In the genomic region with DNA sequence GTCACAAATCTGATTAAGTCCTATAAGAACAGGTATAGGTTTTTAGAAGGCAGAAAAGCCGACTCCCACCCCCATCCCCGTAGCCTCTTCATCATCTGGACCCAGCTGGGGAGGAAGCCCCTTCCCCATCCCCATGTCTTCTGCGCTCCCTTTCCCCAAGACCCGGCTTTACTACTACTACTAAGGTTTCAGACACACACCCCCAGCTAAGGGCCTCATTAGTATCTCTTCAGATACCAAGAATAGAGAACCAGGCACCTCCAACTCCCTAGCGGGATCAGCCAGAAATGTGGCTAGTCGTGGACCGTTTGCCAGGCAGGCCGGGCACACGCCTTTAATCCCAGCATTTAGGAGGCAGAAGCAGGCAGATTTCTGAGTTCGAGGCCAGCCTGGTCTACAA, we compare ENCODE assay signal across 9 mouse cellular contexts. TPM values are rescaled to one million over a fixed set of nuclear protein-coding genes. Genes with fewer than 3 reads are reported as not detected.
DNase-seq lines count a peak whose midpoint lies in the region; ATAC-seq and TF ChIP-seq lines count a peak whose summit lies in the region.
"Had no signal": no experiment of that assay in that cellular context is flagged by ENCODE, and none has a peak within 500 bp of the region (broad histone marks: within the 10 kb centered on the region; RNA-seq: fewer than 3 reads in every experiment).

No protein-coding gene starts in this region.

- TF ChIP-seq CTCF in ES-Bruce4 (IDR thresholded peaks at IDR 0.05; ENCODE audit: low read depth, low read length), result no peak

- peak; percentile 30 for DNase-seq in embryo, embryonic 10.5 days (ENCODE audit: low spot score)
- DNase-seq in embryo, embryonic 10 days (ENCODE audit: low spot score), result no peak
- DNase-seq in kidney, adult 9 months, result no peak
- DNase-seq in limb, embryonic 10.5 days (ENCODE audit: low spot score), result no peak

- no peak overlapping the region for H3K4me3 ChIP-seq in kidney, embryonic 15.5 days (replicated peaks)
- no peak overlapping the region for H3K4me3 ChIP-seq in ES-Bruce4 (ENCODE audit: low read depth, low read length)
- no peak overlapping the region for H3K4me3 ChIP-seq in limb, embryonic 10.5 days

- H3K9ac ChIP-seq in kidney, embryonic 15.5 days, result no peak overlapping the region
- no peak overlapping the region; the same call in 1 of the 2 replicates for H3K9ac ChIP-seq in ES-Bruce4 (ENCODE audit: low read depth, poor library complexity, severe bottlenecking)
- H3K9ac ChIP-seq: hindbrain, embryonic 15.5 days had no signal

- no peaks in the 10 kb centered on the region for H3K36me3 ChIP-seq in kidney, embryonic 15.5 days
- no peaks in the 10 kb centered on the region for H3K36me3 ChIP-seq in ES-Bruce4 (ENCODE audit: control insufficient read depth, insufficient read depth, low read length, poor library complexity, severe bottlenecking)
- H3K36me3 ChIP-seq in limb, embryonic 10.5 days, result no peaks in the 10 kb centered on the region
- H3K36me3 ChIP-seq: hindbrain, embryonic 15.5 days had no signal

- H3K9me3 ChIP-seq in kidney, embryonic 15.5 days (replicated peaks), result no peaks in the 10 kb centered on the region
- H3K9me3 ChIP-seq in ES-Bruce4 (replicated peaks; ENCODE audit: control insufficient read depth, insufficient read depth, low read length, poor library complexity, severe bottlenecking), result no peaks in the 10 kb centered on the region
- H3K9me3 ChIP-seq in limb, embryonic 10.5 days (replicated peaks), result no peaks in the 10 kb centered on the region
- H3K9me3 ChIP-seq: hindbrain, embryonic 15.5 days had no signal

- peaks cover 88% of the 10 kb centered on the region for H3K4me1 ChIP-seq in kidney, embryonic 15.5 days
- H3K4me1 ChIP-seq in ES-Bruce4 (ENCODE audit: control insufficient read depth, insufficient read depth, low read length), result peaks cover 3% of the 10 kb centered on the region
- H3K4me1 ChIP-seq in limb, embryonic 10.5 days, result peaks cover 87% of the 10 kb centered on the region

- no peak for ATAC-seq in kidney, embryonic 15.5 days (replicated peaks; ENCODE audit: low FRiP score)
- no peak for ATAC-seq in CD4-positive, CD25-positive, alpha-beta regulatory T cell, adult 4 months
- no peak for ATAC-seq in megakaryocyte progenitor cell, adult 5-6 weeks (replicated peaks; ENCODE audit: poor library complexity)

- peaks cover 7% of the 10 kb centered on the region; the same call in 1 of the 2 replicates for H3K27me3 ChIP-seq in kidney, embryonic 15.5 days
- no peaks in the 10 kb centered on the region for H3K27me3 ChIP-seq in ES-Bruce4 (ENCODE audit: control insufficient read depth, insufficient read depth, low read length, poor library complexity, severe bottlenecking)
- H3K27me3 ChIP-seq in limb, embryonic 10.5 days (ENCODE audit: low read depth, poor library complexity, severe bottlenecking), result peaks cover 11% of the 10 kb centered on the region

- no peak for TF ChIP-seq POLR2A in ES-Bruce4 (IDR thresholded peaks at IDR 0.05; ENCODE audit: insufficient read depth, low read length)

- H3K4me2 ChIP-seq in kidney, embryonic 15.5 days, result peak overlapping the region; percentile 57; the same call in 1 of the 2 replicates

- peak overlapping the region; percentile 91 for H3K27ac ChIP-seq in kidney, embryonic 15.5 days
- H3K27ac ChIP-seq in ES-Bruce4 (ENCODE audit: insufficient read depth, low read length), result 0 out of 2 replicates have a peak overlapping the region, but pooled peaks have one; percentile 23
- H3K27ac ChIP-seq in limb, embryonic 10.5 days, result peak overlapping the region; percentile 74; the same call in 1 of the 2 replicates
- H3K27ac ChIP-seq: hindbrain, embryonic 15.5 days had no signal

- TF ChIP-seq EP300 in ES-Bruce4 (IDR thresholded peaks at IDR 0.05; ENCODE audit: insufficient read depth, low read depth, low read length), result no peak

- 36% methylated on average over 10 of the region's 10 CpGs for WGBS in kidney, embryonic 15.5 days
- 45% methylated on average over 10 of the region's 10 CpGs for WGBS in limb, embryonic 10.5 days

RNA-seq across cellular contexts. Expression of gene Tle6, which starts 0.8 kb away (rescaled TPM):
- polyA plus RNA-seq in kidney, embryonic 15.5 days (2015; fragmentation: Nextera tagmentation; extraction: Ambion mirVana), result 15.6 and 16.8 TPM in 2 replicates
- polyA plus RNA-seq in ES-Bruce4 (2011; ENCODE audit: insufficient read depth, insufficient read length, low read depth, missing spikeins), result 15.0 and 18.5 TPM in 2 replicates
- polyA plus RNA-seq in limb, embryonic 10.5 days (2016; fragmentation: Nextera tagmentation; extraction: Ambion mirVana), result 12.6 and 15.5 TPM in 2 replicates
- polyA plus RNA-seq in CD4-positive, CD25-positive, alpha-beta regulatory T cell, adult 4 months (2017; shearing (Covaris generic)), result 1 to 10 TPM in 1 of 2 experiments, not detected in 1; 2.8 TPM
- total RNA-seq in megakaryocyte progenitor cell, adult 5-6 weeks (2015), result 15.4 and 18.4 TPM in 2 replicates
- 3.5 and 13.3 TPM in 2 replicates for total RNA-seq in megakaryocyte progenitor cell, adult 5-6 weeks (2017)

RNA-seq across cellular contexts. Expression of gene BC025920, which starts 6.0 kb away (rescaled TPM):
- 0.62 and 0.84 TPM in 2 replicates for polyA plus RNA-seq in kidney, embryonic 15.5 days (2015; fragmentation: Nextera tagmentation; extraction: Ambion mirVana)
- polyA plus RNA-seq in ES-Bruce4 (2011; ENCODE audit: insufficient read depth, insufficient read length, low read depth, missing spikeins), result 3.2 and 3.9 TPM in 2 replicates
- 1.4 TPM in 2 replicates for polyA plus RNA-seq in limb, embryonic 10.5 days (2016; fragmentation: Nextera tagmentation; extraction: Ambion mirVana)
- polyA plus RNA-seq in CD4-positive, CD25-positive, alpha-beta regulatory T cell, adult 4 months (2017; shearing (Covaris generic)), result 1 to 10 TPM; 3.6 to 3.8 TPM
- 1.2 and 3.1 TPM in 2 replicates for total RNA-seq in megakaryocyte progenitor cell, adult 5-6 weeks (2015)
- total RNA-seq in megakaryocyte progenitor cell, adult 5-6 weeks (2017), result 1.2 and 2.2 TPM in 2 replicates

RNA-seq across cellular contexts. Expression of gene Tle2, which starts 25.7 kb away (rescaled TPM):
- 39.3 and 45.6 TPM in 2 replicates for polyA plus RNA-seq in kidney, embryonic 15.5 days (2015; fragmentation: Nextera tagmentation; extraction: Ambion mirVana)
- polyA plus RNA-seq in ES-Bruce4 (2011; ENCODE audit: insufficient read depth, insufficient read length, low read depth, missing spikeins), result 3.1 and 3.8 TPM in 2 replicates
- polyA plus RNA-seq in limb, embryonic 10.5 days (2016; fragmentation: Nextera tagmentation; extraction: Ambion mirVana), result 17.1 and 28.2 TPM in 2 replicates
- polyA plus RNA-seq in CD4-positive, CD25-positive, alpha-beta regulatory T cell, adult 4 months (2017; shearing (Covaris generic)), result under 1 TPM in 1 of 2 experiments, not detected in 1; 0.78 TPM
- 0.95 and 1.5 TPM in 2 replicates for total RNA-seq in megakaryocyte progenitor cell, adult 5-6 weeks (2015)
- total RNA-seq in megakaryocyte progenitor cell, adult 5-6 weeks (2017), result 0.08 and 3.5 TPM in 2 replicates

RNA-seq across cellular contexts. Expression of gene Sirt6, which starts 27.5 kb away (rescaled TPM):
- 40.0 and 42.8 TPM in 2 replicates for polyA plus RNA-seq in kidney, embryonic 15.5 days (2015; fragmentation: Nextera tagmentation; extraction: Ambion mirVana)
- polyA plus RNA-seq in ES-Bruce4 (2011; ENCODE audit: insufficient read depth, insufficient read length, low read depth, missing spikeins), result 15.0 and 16.6 TPM in 2 replicates
- polyA plus RNA-seq in limb, embryonic 10.5 days (2016; fragmentation: Nextera tagmentation; extraction: Ambion mirVana), result 53.3 and 58.5 TPM in 2 replicates
- 10 to 100 TPM; 24.1 to 26.8 TPM for polyA plus RNA-seq in CD4-positive, CD25-positive, alpha-beta regulatory T cell, adult 4 months (2017; shearing (Covaris generic))
- 8.3 and 9.5 TPM in 2 replicates for total RNA-seq in megakaryocyte progenitor cell, adult 5-6 weeks (2015)
- total RNA-seq in megakaryocyte progenitor cell, adult 5-6 weeks (2017), result 4.1 and 5.3 TPM in 2 replicates

RNA-seq across cellular contexts. Expression of gene Ankrd24, which starts 28.2 kb away (rescaled TPM):
- 15.2 and 17.3 TPM in 2 replicates for polyA plus RNA-seq in kidney, embryonic 15.5 days (2015; fragmentation: Nextera tagmentation; extraction: Ambion mirVana)
- 14.2 and 16.1 TPM in 2 replicates for polyA plus RNA-seq in ES-Bruce4 (2011; ENCODE audit: insufficient read depth, insufficient read length, low read depth, missing spikeins)
- 8.0 and 8.6 TPM in 2 replicates for polyA plus RNA-seq in limb, embryonic 10.5 days (2016; fragmentation: Nextera tagmentation; extraction: Ambion mirVana)
- polyA plus RNA-seq in CD4-positive, CD25-positive, alpha-beta regulatory T cell, adult 4 months (2017; shearing (Covaris generic)), result 1 to 10 TPM; 1.2 to 3.8 TPM
- total RNA-seq in megakaryocyte progenitor cell, adult 5-6 weeks (2015), result 5.8 and 6.8 TPM in 2 replicates
- 7.0 and 8.9 TPM in 2 replicates for total RNA-seq in megakaryocyte progenitor cell, adult 5-6 weeks (2017)

Comparison
In these comparisons a context has a peak if more than half of its experiments do, and no peak if none do; other contexts are left out.
1. H3K27ac ChIP-seq: peak in every context shown above with its lines; median percentile 91 in kidney, embryonic 15.5 days; 74 in limb, embryonic 10.5 days; 23 in ES-Bruce4.